Mouse (Mus musculus) forebrain, embryonic 11.5 days (tissue): Measurements from ENCODE around the gene Gm5089. TPM values are rescaled to one million over a fixed set of nuclear protein-coding genes. Genes with fewer than 3 reads are reported as not detected.

Experiments used
- ATAC-seq: fragments of 200-750 bp; cut with Nextera tagmentation; replicated peaks from 2 replicates; pipeline ENCODE4 v1.8.0; 2017; ENCODE audit warnings: moderate TSS enrichment; ENCODE audit not compliant: low FRiP score
- DNase-seq: peaks from one replicate; pipeline ENCODE4 v3.0.0-alpha.2; 2017; ENCODE audit warnings: low spot score
- H3K27ac ChIP-seq: fragments of 300-500 bp; sonication (generic); 2 replicates; pipeline ENCODE4 v1.5.1; 2014; ENCODE audit warnings: low read depth, low read length
- H3K27me3 ChIP-seq: fragments of 300-500 bp; sonication (generic); 2 replicates; pipeline ENCODE4 v1.6.1; 2014; ENCODE audit warnings: mild to moderate bottlenecking, low read length, mixed read lengths; ENCODE audit not compliant: control insufficient read depth, insufficient read depth
- H3K36me3 ChIP-seq: fragments of 300-500 bp; sonication (generic); 2 replicates; pipeline ENCODE4 v1.6.1; 2014; ENCODE audit warnings: mild to moderate bottlenecking, low read length, moderate library complexity, mixed read lengths; ENCODE audit not compliant: control insufficient read depth, insufficient read depth
- H3K4me1 ChIP-seq: fragments of 300-500 bp; sonication (generic); replicated peaks from 2 replicates; pipeline ENCODE4 v1.6.1; 2014; ENCODE audit warnings: low read length, mixed read lengths; ENCODE audit not compliant: control insufficient read depth, insufficient read depth
- H3K4me2 ChIP-seq: fragments of 300-500 bp; sonication (generic); 2 replicates; pipeline ENCODE4 v1.6.1; 2014; ENCODE audit warnings: low read depth, mild to moderate bottlenecking, low read length, moderate library complexity, mixed read lengths; ENCODE audit not compliant: severe bottlenecking
- H3K4me3 ChIP-seq: fragments of 300-500 bp; sonication (generic); 2 replicates; pipeline ENCODE4 v1.5.1; 2014; ENCODE audit warnings: low read depth, low read length
- H3K9ac ChIP-seq: fragments of 300-500 bp; sonication (generic); 2 replicates; pipeline ENCODE4 v1.6.1; 2014; ENCODE audit warnings: low read length
- H3K9me3 ChIP-seq: fragments of 300-500 bp; sonication (generic); 2 replicates; pipeline ENCODE4 v1.6.1; 2016; ENCODE audit warnings: low read length, mixed read lengths; ENCODE audit not compliant: control insufficient read depth
- WGBS: fragments of 180-500 bp; shearing (Covaris S2); extraction: QIAGEN DNeasy Blood & Tissue Kit; methylation state at CpG from one replicate; pipeline ENCODE4 v1.1.7; 2014; 5-methylcytosine and 5-hydroxymethylcytosine counted together
- polyA plus RNA-seq: library from polyadenylated mRNA; unstranded; fragments of >200 nt; fragmentation: Nextera tagmentation; extraction: Ambion mirVana; gene quantifications from 2 replicates; pipeline ENCODE4 v1.2.1, GENCODE M21; 2014

Gm5089 gene
- polyA plus RNA-seq, 1 experiment from 2014 or later, result 2.4 TPM

DNA sequence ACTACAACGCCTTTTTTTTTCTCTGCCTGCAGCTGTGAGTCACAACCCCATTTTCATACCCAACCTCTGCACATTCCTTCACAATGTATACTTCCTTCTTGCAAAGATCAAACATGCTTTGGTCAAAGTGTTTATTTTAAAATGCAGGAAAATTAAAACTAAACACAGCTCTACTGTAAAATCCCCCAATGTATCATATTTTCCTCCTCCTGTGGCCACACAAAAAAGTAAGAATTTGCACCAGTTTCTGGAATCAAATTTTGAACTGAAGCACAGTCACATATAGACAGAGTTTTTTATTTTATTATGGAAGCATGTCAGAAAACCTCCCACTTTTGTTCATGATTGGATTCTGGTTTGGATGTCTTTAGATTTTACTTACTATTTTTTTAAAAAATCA is 35.7 kb upstream of the Gm5089 start:
- Histone ChIP-seq H3K9me3 (no peaks in the 10 kb centered on the region), H3K36me3 (no peaks in the 10 kb centered on the region), H3K4me3 (no peak overlapping the region), H3K27ac (no peak overlapping the region), H3K4me1 (peaks cover 20% of the 10 kb centered on the region), H3K27me3 (peaks cover 44% of the 10 kb centered on the region), H3K9ac (no peak overlapping the region), H3K4me2 (no peak overlapping the region)
- DNase-seq (no peak), ATAC-seq (no peak)
- WGBS, result 13% methylated on average over 1 of the region's 1 CpGs

DNA sequence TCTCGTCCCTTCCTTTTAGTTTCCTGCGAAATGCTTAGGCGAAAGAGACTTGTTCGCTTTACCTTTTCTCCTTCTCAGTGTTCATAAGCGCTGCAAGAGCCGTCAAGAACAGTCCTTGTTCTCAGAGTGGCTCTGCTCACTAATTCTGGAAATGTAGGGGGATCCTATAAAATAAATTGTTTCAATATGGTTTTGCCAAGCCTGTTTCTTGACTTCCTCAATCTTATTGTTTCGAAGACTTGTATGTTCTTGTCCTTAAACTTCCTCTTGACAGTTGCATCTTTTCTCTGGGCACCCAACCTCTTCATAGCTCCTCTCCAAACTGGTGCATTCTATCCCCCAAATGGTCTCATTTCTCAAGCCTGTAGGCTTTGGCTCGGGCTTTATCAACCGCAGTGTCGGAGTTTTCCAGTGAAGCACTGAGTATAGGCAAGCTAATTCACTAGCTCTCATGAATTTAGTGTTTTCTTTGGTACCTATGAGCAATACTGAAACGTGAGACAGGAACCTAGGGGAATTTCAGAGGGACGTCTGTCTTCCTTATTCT is 34.8 kb upstream of the Gm5089 start:
- Histone ChIP-seq H3K4me2 (peak overlapping the region; percentile 42; the same call in 1 of the 2 replicates), H3K36me3 (no peaks in the 10 kb centered on the region), H3K9me3 (no peaks in the 10 kb centered on the region), H3K9ac (peak overlapping the region; percentile 52; the same call in 1 of the 2 replicates), H3K4me1 (peaks cover 24% of the 10 kb centered on the region), H3K27ac (0 out of 2 replicates have a peak overlapping the region, but pooled peaks have one; percentile 18), H3K4me3 (peak overlapping the region; percentile 11; the same call in 1 of the 2 replicates), H3K27me3 (peaks cover 43% of the 10 kb centered on the region)
- ATAC-seq (no peak), DNase-seq (no peak)
- 1% methylated on average over 12 of the region's 12 CpGs for WGBS

DNA sequence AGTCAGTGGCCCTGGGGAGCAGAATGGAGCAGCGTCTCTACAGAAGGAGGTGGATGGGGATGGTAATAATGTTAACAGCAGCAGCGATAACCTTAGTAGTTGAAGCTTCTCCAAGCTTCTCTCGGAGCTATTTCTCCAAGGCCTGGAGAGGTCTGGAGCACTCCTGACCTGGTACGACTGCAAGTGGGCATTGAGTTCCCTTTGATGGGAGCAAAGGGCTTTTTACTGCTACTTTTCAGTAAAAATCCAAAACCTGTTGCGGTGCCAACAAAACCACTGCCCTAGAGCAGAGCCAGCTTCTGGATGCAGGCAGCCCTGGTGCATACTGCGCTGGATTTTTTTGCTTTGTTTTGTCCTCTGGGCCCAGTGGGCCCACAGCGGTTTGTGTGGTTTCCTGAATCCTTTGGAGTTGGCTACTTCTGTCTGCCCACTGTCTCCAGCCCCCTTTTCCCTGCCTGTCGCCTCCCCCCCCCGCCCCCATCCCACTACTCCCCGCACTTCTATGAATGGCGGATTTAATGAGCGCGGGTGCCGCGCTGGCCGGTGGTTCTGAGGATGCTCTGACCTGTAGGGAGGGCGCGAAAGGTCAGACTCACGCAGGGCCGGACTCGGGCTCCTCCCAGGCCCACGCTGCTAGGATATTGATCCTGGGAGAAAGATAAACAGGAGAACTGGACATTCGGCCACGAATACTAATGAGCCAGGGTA is 34.1 kb upstream of the Gm5089 start:
- peak overlapping the region; percentile 52 for H3K9ac ChIP-seq
- peak overlapping the region; percentile 39; the same call in 1 of the 2 replicates for H3K27ac ChIP-seq
- peak overlapping the region; percentile 11; the same call in 1 of the 2 replicates for H3K4me3 ChIP-seq
- under 1% methylated on average over 23 of the region's 24 CpGs for WGBS
- peak; percentile 72 for DNase-seq
- H3K36me3 ChIP-seq, result no peaks in the 10 kb centered on the region
- no peaks in the 10 kb centered on the region for H3K9me3 ChIP-seq
- H3K4me2 ChIP-seq, result peak overlapping the region; percentile 42
- peaks cover 22% of the 10 kb centered on the region for H3K4me1 ChIP-seq
- ATAC-seq, result peak; percentile 49
- H3K27me3 ChIP-seq, result peaks cover 39% of the 10 kb centered on the region

DNA sequence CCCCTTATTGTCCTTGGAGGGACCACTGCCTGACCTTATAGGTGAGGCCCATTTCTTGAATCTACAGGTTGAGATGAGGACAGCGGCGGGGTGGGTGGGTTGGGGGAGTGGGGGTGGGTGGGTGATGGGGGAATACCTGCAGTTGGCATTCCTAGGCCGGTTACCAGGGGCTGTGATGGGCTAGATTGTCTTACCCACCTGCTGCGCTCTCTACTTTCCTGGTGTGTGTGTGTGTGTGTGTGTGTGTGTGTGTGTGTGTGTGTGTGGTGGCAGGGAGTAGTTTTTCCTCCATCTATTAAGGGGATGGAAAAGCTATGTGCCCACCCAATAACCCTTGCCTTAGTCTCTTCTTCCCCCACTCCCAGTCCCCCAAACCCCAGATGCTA is 33.5 kb upstream of the Gm5089 start:
- Histone ChIP-seq H3K9ac (peak overlapping the region; percentile 52), H3K4me3 (0 out of 2 replicates have a peak overlapping the region, but pooled peaks have one; percentile 11), H3K4me2 (peak overlapping the region; percentile 42), H3K9me3 (no peaks in the 10 kb centered on the region), H3K4me1 (peaks cover 22% of the 10 kb centered on the region), H3K36me3 (no peaks in the 10 kb centered on the region), H3K27ac (peak overlapping the region; percentile 39; the same call in 1 of the 2 replicates), H3K27me3 (peaks cover 39% of the 10 kb centered on the region)
- DNase-seq, result no peak
- WGBS, result 4% methylated on average over 4 of the region's 4 CpGs
- ATAC-seq, result no peak

DNA sequence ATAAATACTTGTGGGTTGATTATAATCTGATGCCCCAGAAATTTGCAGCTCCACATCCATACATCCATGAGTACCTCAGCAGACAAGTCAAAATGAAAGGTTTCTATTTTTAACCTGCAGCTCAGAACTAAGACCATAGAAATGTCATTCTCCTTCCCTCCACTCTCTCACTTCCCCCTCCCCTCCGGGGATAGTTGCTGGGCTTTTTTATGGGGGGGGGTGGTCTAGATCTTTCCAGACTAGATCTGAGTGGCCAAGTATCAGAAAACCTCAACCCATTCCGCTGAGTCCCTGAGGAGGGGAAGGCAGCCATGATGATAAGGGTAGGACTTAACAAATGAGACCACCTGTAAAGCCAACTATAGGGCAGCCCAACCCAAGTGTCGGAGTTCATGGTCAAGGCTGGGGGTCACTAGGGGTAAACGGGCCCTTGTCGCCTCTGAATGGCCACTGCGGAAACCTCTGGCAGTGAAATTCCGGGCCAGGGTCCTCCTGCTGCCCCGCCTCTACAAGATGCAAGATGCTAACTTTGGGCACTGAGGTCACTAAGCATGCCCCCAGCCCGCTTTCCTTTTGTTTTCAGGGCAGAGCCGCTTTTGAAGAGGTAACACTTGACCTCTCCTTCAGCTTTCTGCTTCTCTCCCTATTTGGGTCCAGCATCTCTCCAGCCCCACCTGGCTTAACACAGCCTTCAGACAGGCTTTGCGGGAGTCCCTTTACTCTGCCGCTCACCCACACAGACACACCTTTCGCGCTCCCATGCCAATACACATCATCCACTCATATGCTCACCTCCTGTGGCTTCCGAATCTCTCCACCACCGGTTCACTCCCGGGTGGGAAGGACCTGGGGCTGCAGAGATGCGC is 32.9 kb upstream of the Gm5089 start:
- no peak for ATAC-seq
- Histone ChIP-seq H3K9ac (peak overlapping the region; percentile 5; the same call in 1 of the 2 replicates), H3K27ac (no peak overlapping the region), H3K9me3 (no peaks in the 10 kb centered on the region), H3K27me3 (peaks cover 39% of the 10 kb centered on the region), H3K4me3 (0 out of 2 replicates have a peak overlapping the region, but pooled peaks have one; percentile 11), H3K36me3 (no peaks in the 10 kb centered on the region), H3K4me2 (peak overlapping the region; percentile 42), H3K4me1 (peaks cover 22% of the 10 kb centered on the region)
- WGBS, result 4% methylated on average over 18 of the region's 18 CpGs
- peak; percentile 72 for DNase-seq

DNA sequence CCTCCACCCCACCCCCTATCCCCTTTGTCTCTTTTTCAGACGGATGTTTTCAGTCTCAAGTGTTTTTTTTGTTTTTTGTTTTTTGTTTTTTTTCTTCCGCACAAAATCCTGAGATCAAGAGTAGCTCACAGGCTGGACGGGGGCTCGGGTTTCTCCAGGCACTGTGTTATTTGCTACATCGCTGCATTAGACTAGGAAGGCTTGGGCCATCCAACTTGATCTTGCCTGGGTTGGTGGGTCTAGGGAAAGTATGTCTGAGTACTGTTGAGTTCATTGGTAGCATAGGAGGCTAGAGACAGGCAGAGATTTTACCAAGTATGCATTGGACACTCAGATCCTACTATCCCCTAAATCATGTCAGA is 32.1 kb upstream of the Gm5089 start:
- DNase-seq, result no peak
- Histone ChIP-seq H3K9me3 (no peaks in the 10 kb centered on the region), H3K27me3 (peaks cover 41% of the 10 kb centered on the region), H3K27ac (no peak overlapping the region), H3K4me3 (peak overlapping the region; percentile 84), H3K9ac (peak overlapping the region; percentile 73), H3K36me3 (no peaks in the 10 kb centered on the region; the same call in 1 of the 2 replicates), H3K4me1 (peaks cover 25% of the 10 kb centered on the region), H3K4me2 (peak overlapping the region; percentile 55)
- ATAC-seq, result no peak
- 3% methylated on average over 5 of the region's 5 CpGs for WGBS

DNA sequence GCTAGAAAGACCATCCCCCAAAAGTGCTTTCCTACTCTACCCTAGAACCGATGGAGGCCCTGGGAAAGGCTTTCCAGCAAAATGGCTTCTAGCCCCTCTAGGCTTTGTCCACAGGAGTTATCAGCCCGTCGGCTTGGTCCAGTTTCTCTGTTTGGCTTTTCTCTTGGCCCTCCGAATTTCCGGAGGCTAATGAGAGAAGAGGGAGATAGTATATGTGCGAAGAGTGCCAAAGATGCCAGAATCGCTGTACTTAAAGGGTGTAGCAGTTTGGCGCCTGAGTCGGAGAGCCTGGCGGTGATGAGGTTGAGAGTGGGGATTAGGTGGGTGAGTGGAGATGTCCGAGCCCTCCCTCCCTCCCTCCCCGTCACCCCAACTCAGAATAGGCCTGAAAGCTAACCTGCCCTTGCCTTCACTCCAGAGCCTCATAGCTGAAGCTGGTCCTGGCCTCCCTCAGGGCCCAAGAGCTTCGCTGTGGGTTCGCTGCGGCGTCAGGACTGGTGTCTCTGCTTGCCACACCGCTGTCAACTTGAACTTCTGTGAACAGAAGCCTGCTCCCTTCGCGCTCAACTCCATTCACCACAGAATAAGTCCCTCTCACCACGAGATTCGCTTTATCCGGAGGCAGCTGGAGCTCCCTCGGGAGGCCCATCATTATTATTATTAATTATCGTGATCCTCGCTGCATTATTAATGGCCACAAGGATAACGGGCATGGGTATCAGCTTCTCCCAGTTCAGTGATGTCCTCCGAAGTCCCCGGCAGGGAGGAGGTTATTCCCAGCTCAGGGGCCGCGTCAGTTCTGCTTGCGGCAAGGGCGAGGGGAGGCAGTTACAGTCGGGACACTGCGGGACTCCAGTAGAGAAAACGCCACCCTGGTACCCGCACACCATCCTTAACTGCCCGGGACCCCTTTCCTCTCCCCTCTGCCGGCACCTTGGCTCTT is 31.4 kb upstream of the Gm5089 start:
- peak; percentile 19 for ATAC-seq
- H3K27me3 ChIP-seq, result peaks cover 39% of the 10 kb centered on the region
- H3K27ac ChIP-seq, result peak overlapping the region; percentile 48
- WGBS, result 2% methylated on average over 38 of the region's 38 CpGs
- peak overlapping the region; percentile 84 for H3K4me3 ChIP-seq
- no peaks in the 10 kb centered on the region for H3K9me3 ChIP-seq
- H3K4me2 ChIP-seq, result peak overlapping the region; percentile 55
- no peaks in the 10 kb centered on the region; the same call in 1 of the 2 replicates for H3K36me3 ChIP-seq
- DNase-seq, result peak; percentile 81
- H3K9ac ChIP-seq, result peak overlapping the region; percentile 73
- peaks cover 24% of the 10 kb centered on the region for H3K4me1 ChIP-seq
